Mouse (Mus musculus) lung, embryonic 14.5 days (tissue): ENCODE measurements around the gene Mrvi1. TPM values are rescaled to one million over a fixed set of nuclear protein-coding genes. Genes with fewer than 3 reads are reported as not detected.

ENCODE experiments used
- ATAC-seq: fragments of 200-750 bp; cut with Nextera tagmentation; 2 replicates; pipeline ENCODE4 v1.8.0; 2017; ENCODE audit warnings: mild to moderate bottlenecking, moderate TSS enrichment, moderate library complexity; ENCODE audit not compliant: insufficient read depth
- DNase-seq: peaks from one replicate; pipeline ENCODE4 v3.0.0-alpha.2; 2015
- H3K27ac ChIP-seq: fragments of 300-500 bp; sonication (generic); 2 replicates; pipeline ENCODE4 v1.5.1; 2014; ENCODE audit warnings: low read depth, mild to moderate bottlenecking, moderate library complexity
- H3K27me3 ChIP-seq: fragments of 300-500 bp; sonication (generic); 2 replicates; pipeline ENCODE4 v1.6.1; 2014; ENCODE audit warnings: low read length, control low read depth; ENCODE audit not compliant: insufficient read depth
- H3K36me3 ChIP-seq: fragments of 300-500 bp; sonication (generic); 2 replicates; pipeline ENCODE4 v1.6.1; 2014; ENCODE audit warnings: control low read depth; ENCODE audit not compliant: insufficient read depth
- H3K4me1 ChIP-seq: fragments of 300-500 bp; sonication (generic); 2 replicates; pipeline ENCODE4 v1.6.1; 2014; ENCODE audit warnings: antibody characterized with exemption, control low read depth; ENCODE audit not compliant: insufficient read depth
- H3K4me2 ChIP-seq: fragments of 300-500 bp; sonication (generic); 2 replicates; pipeline ENCODE4 v1.6.1; 2014; ENCODE audit warnings: mild to moderate bottlenecking
- H3K4me3 ChIP-seq: fragments of 300-500 bp; sonication (generic); 2 replicates; pipeline ENCODE4 v1.5.1; 2014; ENCODE audit warnings: low read depth, low read length
- H3K9ac ChIP-seq: fragments of 300-500 bp; sonication (generic); 2 replicates; pipeline ENCODE4 v1.6.1; 2014
- H3K9me3 ChIP-seq: fragments of 300-500 bp; sonication (generic); 2 replicates; pipeline ENCODE4 v1.6.1; 2016; ENCODE audit warnings: low read depth, low read length, control low read depth
- CTCF ChIP-seq: IDR thresholded peaks from 2 replicates; pipeline ENCODE4 v1.5.1; 2016; ENCODE audit warnings: antibody characterized with exemption, low read depth
- WGBS: fragments of 180-500 bp; shearing (Covaris S2); extraction: QIAGEN DNeasy Blood & Tissue Kit; methylation state at CpG from one replicate; pipeline ENCODE4 v1.1.7; 2014; 5-methylcytosine and 5-hydroxymethylcytosine counted together
- polyA plus RNA-seq: library from polyadenylated mRNA; unstranded; fragments of >200 nt; fragmentation: Nextera tagmentation; extraction: Ambion mirVana; gene quantifications from 2 replicates; pipeline ENCODE4 v1.2.1, GENCODE M21; 2014

Gene Mrvi1
- polyA plus RNA-seq, 1 experiment from 2014 or later = 15.8 TPM

DNA sequence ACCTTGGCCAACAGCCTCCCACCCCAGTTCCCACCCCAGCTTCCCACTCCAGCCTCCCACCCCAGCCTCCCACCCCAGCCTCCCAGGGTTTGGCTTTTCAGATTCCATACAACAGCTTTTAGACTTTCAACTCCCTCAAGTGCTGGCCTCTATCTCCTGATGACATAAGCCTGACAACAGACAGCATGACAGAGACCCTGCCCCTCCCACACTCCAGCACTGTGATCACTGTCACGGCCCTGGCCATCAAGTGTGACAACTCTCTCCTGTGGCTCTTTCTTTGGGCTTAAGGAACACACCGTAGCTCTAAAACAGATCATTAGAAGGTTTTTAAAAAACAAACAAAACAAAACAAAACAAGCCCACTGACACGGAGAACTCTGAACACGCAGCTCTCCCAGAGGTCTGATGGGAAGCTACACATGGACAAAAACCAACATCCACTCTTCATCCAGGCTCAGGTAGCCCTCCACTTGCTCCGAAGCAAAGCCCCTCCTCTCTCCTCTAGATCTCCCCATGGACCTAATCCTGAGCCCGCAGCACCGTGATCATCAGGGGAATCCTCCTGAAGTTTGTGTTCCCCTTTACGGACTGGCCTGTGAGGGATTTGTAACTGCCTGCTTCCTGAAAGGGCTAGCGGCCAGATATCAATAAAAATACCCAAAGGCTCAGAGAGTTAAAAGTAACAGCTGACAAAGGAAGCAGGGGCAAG is 19.2 kb downstream of the Mrvi1 start:
- H3K9ac ChIP-seq = no peak overlapping the region
- H3K36me3 ChIP-seq = no peaks in the 10 kb centered on the region
- no peak for TF ChIP-seq CTCF
- H3K9me3 ChIP-seq = no peaks in the 10 kb centered on the region
- no peak overlapping the region; the same call in 1 of the 2 replicates for H3K27ac ChIP-seq
- H3K4me3 ChIP-seq = no peak overlapping the region
- ATAC-seq (no peak), DNase-seq (no peak)
- no peaks in the 10 kb centered on the region for H3K27me3 ChIP-seq
- no peaks in the 10 kb centered on the region for H3K4me1 ChIP-seq
- 71% methylated on average over 9 of the region's 9 CpGs for WGBS
- H3K4me2 ChIP-seq = no peak overlapping the region

DNA sequence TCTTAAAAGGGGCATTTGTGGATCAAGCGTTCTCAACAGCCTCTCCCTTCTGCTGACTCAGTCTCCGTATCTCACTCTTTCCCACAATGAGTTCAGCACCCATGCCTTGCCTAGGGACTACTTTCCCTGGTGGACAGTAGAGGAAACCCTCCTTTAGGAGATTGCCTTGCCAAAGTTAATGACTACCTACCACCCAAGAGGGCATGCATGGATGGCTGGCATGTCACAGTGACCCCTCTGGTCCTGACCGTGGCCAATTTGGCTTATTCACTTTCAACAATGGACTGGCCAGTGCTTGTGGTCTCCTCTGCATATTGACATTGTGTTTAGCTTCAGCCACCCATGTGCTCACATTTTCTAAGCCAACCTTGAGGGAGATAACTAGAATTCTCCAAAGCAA is 19.8 kb downstream of the Mrvi1 start:
- DNase-seq = no peak
- Histone ChIP-seq H3K4me1 (no peaks in the 10 kb centered on the region), H3K9ac (no peak overlapping the region), H3K4me2 (no peak overlapping the region), H3K27ac (no peak overlapping the region), H3K4me3 (no peak overlapping the region), H3K27me3 (no peaks in the 10 kb centered on the region), H3K9me3 (no peaks in the 10 kb centered on the region), H3K36me3 (no peaks in the 10 kb centered on the region)
- 90% methylated on average over 3 of the region's 3 CpGs for whole genome bisulfite sequencing
- no peak for TF ChIP-seq CTCF
- no peak for ATAC-seq

DNA sequence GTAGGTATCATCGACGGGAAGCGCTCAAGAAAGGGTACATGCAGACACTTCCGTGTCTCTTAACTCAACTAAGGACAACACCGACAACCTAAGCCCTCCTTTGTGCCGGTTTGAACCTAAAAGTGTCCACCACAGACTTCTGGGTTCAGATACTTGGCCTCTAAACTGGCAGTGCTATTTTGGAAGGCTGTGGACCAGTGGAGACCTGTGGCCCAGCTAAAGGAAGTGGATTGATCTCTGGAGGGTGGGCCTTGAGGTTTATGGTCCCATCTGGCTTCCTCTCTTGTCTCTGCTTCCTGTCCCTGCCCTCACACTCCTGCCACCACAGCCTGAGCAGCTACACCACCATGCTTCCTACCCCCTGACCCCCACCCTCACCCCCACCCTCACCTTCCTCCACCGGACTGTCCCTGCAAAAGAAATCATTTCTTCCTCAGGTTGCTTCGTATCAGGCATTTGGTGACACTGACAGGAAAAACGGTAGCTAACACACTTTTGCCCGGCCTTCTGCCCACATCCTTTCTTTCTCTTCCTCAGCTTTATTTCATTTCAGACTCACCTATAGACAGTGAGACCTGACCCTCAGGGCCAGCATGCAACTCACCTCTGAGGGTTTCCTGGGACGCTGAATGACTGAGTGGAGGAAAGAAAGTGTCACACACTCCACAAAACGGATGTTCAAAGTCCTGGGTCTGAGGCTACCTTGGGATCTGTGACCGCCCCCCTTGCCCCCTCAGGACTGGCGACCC is 25.7 kb downstream of the Mrvi1 start:
- Histone ChIP-seq H3K27me3 (no peaks in the 10 kb centered on the region), H3K4me1 (peaks cover 8% of the 10 kb centered on the region), H3K27ac (no peak overlapping the region), H3K36me3 (no peaks in the 10 kb centered on the region), H3K4me3 (no peak overlapping the region), H3K4me2 (no peak overlapping the region), H3K9me3 (no peaks in the 10 kb centered on the region), H3K9ac (no peak overlapping the region)
- ATAC-seq = no peak
- 80% methylated on average over 14 of the region's 14 CpGs for WGBS
- DNase-seq = no peak
- TF ChIP-seq CTCF = no peak

DNA sequence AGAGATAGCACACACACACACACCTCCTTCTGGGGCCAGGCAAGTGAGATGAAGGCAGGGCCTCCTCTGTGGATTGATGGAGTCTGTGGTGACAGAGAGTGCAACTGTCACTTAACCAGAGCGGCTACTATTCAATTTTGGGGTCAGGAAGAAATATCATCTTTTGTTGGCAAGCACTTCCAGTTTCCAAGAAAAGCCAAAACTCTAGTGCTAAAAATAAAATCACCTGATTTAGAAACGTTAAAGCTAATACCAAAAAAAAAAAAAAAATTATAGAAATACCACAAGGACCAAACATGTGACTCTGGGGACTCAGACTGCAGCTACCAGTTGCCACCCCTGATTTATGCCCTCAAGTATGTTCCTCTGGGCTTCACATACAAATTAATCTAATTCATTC is 26.7 kb downstream of the Mrvi1 start:
- Histone ChIP-seq H3K4me1 (peaks cover 8% of the 10 kb centered on the region), H3K9me3 (no peaks in the 10 kb centered on the region), H3K9ac (no peak overlapping the region), H3K27ac (no peak overlapping the region), H3K27me3 (no peaks in the 10 kb centered on the region), H3K36me3 (no peaks in the 10 kb centered on the region), H3K4me2 (no peak overlapping the region), H3K4me3 (no peak overlapping the region)
- DNase-seq = no peak
- 40% methylated on average over 2 of the region's 2 CpGs for WGBS
- no peak for ATAC-seq
- no peak for TF ChIP-seq CTCF

DNA sequence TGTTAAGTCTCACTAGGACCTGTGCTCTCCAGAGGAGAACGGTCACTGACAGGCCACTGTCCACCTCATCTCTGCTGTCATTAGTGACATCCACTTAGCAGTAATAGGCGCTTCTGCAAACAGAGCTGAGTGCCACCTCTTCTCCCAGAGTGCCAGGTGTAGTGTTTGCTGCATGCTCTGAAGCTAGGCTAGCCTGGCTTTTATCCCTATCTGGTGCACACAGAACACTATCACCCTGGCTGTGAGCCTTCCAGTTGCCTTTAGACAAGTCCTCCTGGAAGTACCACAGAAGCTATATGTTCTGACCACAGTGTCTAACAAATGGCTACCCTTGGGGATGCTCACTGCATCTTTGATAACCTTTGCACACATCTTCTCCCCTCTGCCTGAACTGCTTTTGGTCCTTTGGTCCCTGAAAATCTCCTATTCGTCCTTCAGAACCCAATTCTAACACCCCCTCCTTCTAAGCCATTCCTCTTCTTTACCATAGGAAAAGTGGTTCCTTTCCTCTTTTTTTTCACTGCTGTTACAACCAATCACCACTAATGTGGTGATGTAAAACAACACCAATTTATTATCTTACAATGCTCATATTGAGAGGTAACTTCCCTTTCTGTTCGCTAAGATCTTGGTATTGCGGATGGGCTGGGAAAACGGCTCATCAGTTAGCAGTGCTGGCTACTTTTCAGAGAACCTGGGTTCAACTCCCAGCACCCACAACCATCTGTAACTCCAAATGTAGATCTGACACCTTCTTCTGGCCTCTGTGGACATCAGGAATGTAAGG is 28.0 kb downstream of the Mrvi1 start:
- DNase-seq (no peak), ATAC-seq (no peak)
- TF ChIP-seq CTCF = no peak
- Histone ChIP-seq H3K4me2 (no peak overlapping the region), H3K4me1 (peaks cover 13% of the 10 kb centered on the region), H3K4me3 (no peak overlapping the region), H3K36me3 (no peaks in the 10 kb centered on the region), H3K9ac (no peak overlapping the region), H3K27ac (no peak overlapping the region), H3K27me3 (no peaks in the 10 kb centered on the region), H3K9me3 (no peaks in the 10 kb centered on the region)
- WGBS = 79% methylated on average over 6 of the region's 6 CpGs

DNA sequence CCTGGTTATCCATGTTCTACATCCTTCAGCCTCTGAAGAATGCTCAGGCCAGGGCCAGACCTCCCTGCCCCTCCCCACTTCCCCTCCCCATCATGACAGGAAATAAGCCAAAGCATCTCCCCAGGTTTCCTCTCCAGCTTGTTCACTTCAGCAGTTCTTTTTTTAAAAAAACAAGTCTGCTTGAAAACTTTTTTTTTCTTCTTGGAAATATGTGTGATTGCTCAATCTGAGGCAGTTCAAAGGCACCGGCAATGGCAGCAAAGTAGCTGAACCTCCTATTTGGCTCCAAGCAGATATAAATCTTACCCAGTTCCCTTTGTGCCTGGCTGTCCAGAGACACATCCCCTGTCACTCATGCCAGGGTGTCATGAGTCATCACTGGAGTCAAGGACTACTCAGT is 29.1 kb downstream of the Mrvi1 start:
- TF ChIP-seq CTCF = no peak
- Histone ChIP-seq H3K36me3 (no peaks in the 10 kb centered on the region), H3K9me3 (no peaks in the 10 kb centered on the region), H3K4me1 (peaks cover 13% of the 10 kb centered on the region), H3K4me3 (no peak overlapping the region), H3K27ac (no peak overlapping the region; the same call in 1 of the 2 replicates), H3K9ac (no peak overlapping the region), H3K4me2 (no peak overlapping the region), H3K27me3 (no peaks in the 10 kb centered on the region)
- 26% methylated on average over 1 of the region's 1 CpGs for WGBS
- peak; percentile 84 for DNase-seq
- ATAC-seq = peak; percentile 68

DNA sequence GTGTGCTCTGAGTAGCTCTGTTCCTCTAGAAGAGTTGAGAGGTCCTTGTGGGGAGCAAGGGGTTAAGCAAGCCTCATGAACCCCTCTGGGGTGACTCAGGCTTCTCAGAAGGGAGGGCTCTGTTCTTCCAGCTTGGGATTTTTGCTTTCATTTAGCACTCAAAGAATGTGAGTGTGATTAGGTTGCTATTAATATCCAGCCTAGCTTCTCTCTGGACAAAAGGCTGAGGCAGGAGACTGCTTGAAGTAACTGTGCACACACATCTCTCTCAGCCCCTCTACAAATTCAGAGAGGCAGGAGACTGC is 31.7 kb downstream of the Mrvi1 start:
- H3K4me3 ChIP-seq = no peak overlapping the region
- no peak overlapping the region for H3K4me2 ChIP-seq
- DNase-seq = no peak
- no peaks in the 10 kb centered on the region for H3K27me3 ChIP-seq
- TF ChIP-seq CTCF = no peak
- H3K9ac ChIP-seq = no peak overlapping the region
- no peak for ATAC-seq
- no peaks in the 10 kb centered on the region for H3K36me3 ChIP-seq
- no peaks in the 10 kb centered on the region for H3K9me3 ChIP-seq
- H3K4me1 ChIP-seq = peaks cover 11% of the 10 kb centered on the region
- H3K27ac ChIP-seq = no peak overlapping the region
